Mouse (Mus musculus): ENCODE results near the gene Asb13.

The Asb13 gene

GRCm38 (mm10) chr13:3633895-3634811 lies at the start of gene Asb13:
Gene Asb13 (plus strand): TSS chr13:3634032.
- DNase-seq: peak; percentile 83

GRCm38 (mm10) chr13:3590789-3591188 lies 43.0 kb upstream of the Asb13 start:
- DNase-seq: no peak

GRCm38 (mm10) chr13:3594311-3594710 lies 39.5 kb upstream of the Asb13 start:
- DNase-seq: no peak

DNA sequence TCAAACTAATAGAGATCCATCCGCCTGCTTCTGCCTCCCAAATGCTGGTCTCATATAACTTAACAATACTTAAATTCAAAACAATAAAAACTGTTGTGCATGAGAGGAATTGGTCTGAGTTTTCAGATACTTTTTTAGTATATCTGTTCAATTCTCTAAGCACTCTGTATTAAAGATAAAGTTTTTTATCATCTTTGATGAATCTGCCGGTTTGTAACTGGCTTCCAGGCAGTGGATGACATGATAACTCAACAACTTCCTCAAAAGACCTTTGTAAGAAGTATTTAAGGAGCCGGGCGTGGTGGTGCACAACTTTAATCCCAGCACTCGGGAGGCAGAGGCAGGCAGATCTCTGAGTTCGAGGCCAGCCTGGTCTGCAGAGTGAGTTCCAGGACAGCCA lies 37.6 kb upstream of the Asb13 start:
- DNase-seq: no peak

GRCm38 (mm10) chr13:3609780-3610117 lies 24.1 kb upstream of the Asb13 start:
- DNase-seq: peak; percentile 6

DNA sequence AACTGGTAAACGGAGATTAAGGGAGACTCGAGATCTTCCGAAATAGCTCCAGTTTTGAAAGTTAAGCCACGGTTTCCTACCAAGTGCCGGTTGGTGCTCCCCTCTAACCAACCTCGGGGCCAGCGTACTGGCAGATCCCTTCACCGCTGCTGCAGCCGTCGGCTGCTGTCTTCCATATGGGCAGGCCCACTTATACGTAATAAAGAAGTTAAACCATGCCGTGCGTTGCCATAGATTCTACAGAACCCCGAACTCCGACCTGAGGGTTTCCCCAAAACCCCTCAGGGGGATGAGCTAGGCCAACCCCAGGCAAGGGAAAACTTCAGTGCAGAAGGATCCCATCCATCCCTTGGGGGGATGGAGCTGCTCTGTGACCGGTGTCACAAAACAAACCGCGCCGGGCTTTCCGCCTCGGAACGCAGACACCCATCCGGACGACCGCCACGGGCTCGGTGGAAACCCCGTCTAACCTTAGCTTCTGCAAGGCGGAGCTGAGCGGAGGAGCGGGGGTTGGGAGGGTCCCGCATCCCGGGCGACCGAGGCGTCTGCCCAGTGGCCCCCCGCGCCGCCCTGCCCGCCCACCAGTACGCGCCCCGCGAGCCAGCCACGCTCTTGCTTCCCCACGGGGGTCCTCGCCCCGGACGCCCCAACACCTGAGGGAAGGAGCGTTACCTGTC lies 23.6 kb upstream of the Asb13 start:
- no peak for DNase-seq

GRCm38 (mm10) chr13:3610795-3611438 lies 22.9 kb upstream of the Asb13 start, which contains the start of gene Fam208b:
Gene Fam208b (minus strand): TSS chr13:3611108.
- peak; percentile 95 for DNase-seq

DNA sequence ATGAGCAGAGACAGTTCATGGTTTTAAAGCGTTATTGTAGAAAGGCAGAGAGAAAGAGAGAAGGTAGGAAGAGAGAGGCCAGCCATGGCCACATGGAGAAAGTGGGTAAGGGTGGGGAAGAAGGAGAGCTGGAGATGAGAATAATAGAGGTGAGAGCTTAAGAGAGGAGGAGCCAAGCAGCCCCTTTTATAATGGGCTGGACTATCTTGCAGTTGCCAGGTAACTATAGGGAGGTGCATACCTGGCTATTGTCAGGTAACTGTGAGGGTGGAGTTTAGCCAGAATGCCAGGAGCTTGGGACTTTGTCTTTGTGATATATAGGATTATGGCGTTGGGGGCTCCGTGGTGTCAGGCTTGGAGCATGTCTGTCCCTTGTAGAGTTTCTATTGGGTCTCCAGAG lies 6.7 kb upstream of the Asb13 start:
- no peak for DNase-seq

DNA sequence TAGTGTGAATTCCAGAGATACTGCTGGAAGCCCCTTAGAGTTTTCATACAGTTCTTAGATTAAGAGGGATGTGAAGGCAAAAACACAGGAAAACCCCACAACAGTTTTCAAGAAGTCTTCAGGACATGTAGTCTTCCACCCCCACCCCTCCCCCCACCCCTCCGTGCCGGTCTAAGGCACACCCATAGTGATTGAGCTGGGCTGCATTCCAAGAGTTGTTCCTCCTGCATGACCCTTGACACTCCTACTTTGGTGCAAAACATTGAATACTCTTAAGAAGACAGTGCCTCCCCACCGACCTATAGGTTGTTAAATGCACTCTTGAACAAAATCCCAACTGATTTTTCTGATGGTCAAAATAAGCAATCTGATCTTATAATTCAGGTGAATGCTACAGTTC lies 5.7 kb upstream of the Asb13 start:
- no peak for DNase-seq

GRCm38 (mm10) chr13:3632551-3632950 lies 1.3 kb upstream of the Asb13 start:
- no peak for DNase-seq

GRCm38 (mm10) chr13:3633131-3633530 lies 701 bp upstream of the Asb13 start:
- DNase-seq: no peak

GRCm38 (mm10) chr13:3635076-3635475 lies 1.2 kb downstream of the Asb13 start:
- no peak for DNase-seq

DNA sequence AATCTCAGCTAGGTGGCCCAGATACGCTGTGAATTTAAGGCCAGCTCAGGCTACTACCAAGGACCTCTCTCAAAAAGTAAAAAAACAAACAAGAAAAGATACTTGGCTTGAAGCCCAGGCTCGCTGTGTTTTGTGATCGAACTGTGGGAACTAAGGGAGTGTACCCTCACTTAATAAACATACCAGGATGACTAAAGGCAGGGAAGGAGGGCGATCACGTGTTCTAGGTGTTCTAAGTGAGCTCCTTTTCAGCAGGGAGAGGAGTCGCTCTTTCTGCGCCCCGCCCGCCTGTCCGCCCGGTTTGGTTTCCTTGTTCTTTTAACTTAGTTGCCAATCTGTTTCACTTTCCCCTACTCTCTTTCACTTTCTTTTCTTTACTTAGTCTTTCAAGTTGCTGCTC lies 3.0 kb downstream of the Asb13 start:
- no peak for DNase-seq

DNA sequence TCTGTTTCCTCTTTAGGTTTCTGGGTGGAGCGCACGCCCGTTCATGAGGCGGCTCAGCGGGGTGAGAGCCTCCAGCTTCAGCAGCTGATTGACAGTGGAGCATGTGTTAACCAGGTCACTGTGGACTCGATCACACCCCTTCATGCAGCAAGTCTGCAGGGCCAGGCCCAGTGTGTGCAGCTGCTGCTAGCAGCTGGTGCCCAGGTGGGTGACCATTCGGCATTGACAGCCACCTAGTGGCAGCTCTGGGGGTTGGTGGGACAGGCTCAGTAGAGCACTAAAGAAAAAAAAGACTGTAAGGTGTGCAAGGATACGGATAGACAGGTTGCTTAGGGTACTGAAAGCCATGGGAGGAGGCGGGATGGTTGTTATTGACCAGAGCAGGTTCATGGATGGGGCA lies 8.2 kb downstream of the Asb13 start:
- no peak for DNase-seq

DNA sequence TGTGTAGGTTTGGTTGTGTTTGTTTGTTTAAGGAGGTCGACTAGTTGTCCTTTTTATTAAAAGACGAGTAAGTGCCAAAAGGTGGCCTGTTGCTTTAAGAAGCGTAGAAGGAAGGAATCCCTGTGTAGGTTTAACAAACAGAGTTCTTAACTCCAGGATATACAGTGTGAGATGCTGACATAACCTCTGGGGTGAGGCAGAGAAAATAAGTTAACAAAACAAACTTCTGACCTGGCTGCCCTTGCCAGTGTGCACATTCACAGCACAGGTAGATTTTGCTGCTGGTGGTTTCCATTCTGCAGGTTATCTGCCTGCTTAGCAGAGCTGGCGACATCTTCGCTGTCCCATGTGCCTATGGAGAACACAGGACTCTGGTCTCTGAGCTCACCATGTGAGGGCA lies 8.7 kb downstream of the Asb13 start:
- no peak for DNase-seq

- DNase-seq: no peak
Observed at GRCm38 (mm10) chr13:3644871-3645270, 11.0 kb downstream of the Asb13 start.

GRCm38 (mm10) chr13:3645919-3646318 lies 12.1 kb downstream of the Asb13 start:
- DNase-seq: no peak

GRCm38 (mm10) chr13:3646566-3646965 lies 12.7 kb downstream of the Asb13 start:
- no peak for DNase-seq

DNA sequence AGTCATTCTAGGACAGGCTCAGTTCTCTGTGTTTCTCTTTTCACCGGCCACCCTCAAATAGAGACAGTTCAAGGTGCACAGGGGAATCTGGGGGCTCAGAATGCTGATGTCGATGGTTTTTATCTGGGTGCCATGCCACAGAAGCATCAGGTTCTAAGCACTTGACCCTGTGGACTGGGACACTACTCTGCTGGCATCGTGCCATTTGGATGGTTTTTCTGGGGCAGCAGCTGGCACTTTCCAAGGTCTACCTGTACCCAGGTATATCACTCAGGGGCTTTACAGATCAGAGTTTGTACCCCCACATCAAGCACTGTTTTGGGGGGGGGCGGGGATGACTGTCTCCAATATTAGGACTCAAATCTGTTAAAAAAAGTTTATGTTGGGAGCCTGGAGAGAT lies 16.7 kb downstream of the Asb13 start:
- no peak for DNase-seq

GRCm38 (mm10) chr13:3654432-3654831 lies 20.6 kb downstream of the Asb13 start:
- DNase-seq: no peak

DNA sequence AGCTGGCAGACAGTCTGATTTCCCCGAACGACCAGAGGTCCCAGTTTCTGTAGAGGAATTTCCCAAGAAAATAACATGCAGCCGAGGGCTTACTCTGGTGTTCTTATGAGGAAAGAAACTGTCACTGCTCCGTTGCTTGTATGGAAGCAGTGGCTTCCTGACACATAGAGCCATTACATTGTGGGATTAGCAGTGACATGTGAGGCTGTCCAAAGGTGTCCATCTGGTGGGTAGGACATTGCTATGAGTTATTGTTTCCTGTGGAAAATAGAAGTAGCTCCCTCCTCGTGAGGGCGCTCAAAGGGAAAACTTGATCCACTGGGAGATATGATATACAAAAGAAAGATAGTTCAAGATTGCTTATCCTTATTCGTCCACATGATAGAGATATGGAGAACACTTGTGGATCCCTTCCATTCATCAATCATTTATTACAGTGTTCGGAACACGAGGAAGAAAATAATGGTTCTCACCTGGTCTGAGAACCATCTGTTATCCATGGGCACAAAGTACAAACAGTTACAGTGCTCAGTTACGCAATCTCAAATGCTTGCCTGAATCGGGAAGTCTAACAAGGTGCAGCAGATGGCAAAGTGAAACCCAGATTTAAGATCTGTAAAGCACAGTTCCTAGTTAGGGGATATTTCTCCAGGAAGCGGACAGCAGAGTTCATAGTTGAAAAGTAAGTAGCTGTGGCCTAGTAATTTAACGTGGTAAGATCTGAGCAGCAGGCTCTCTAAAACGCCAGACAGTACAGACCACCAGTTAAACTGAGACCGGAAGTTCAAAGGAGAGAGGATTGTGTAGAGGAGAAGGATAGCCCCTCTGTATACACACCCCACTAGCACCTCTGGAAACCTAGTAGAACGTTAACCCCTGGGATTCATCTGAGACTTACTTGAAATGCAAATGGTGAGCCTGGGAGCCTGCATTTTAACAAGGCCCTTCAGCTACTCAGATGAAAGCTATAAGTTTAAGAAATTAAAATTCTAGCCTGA lies 25.6 kb downstream of the Asb13 start:
- DNase-seq: no peak

GRCm38 (mm10) chr13:3664241-3664640 lies 30.4 kb downstream of the Asb13 start:
- DNase-seq: no peak

DNA sequence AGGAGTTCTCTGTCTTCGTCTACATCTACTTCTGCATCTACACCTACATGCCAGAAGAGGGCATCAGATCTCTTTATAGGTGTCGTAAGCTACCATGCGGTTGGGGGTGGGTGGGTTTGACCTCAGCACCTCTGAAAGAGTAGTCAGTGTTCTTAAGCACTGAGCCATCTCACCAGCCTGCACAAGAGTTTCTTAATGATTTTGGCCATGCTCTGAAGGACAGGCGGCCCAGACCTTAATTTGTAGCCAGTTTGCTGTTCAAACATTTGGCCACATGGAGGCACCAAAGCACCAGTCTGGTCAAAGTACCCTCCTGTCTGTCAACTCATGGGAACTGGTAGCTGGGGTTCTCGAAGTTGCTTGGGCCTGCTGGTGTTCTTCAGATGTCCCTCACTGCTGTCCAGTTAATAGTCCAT lies 31.5 kb downstream of the Asb13 start:
- DNase-seq: peak; percentile 50

All from cerebellum, adult 8-10 months (tissue).